Mouse (Mus musculus) MEL (cell line): Measurements from ENCODE around the gene Paqr5. TPM values are rescaled to one million over a fixed set of nuclear protein-coding genes. Genes with fewer than 3 reads are reported as not detected.

Experiments
- DNase-seq: peaks from one replicate; pipeline ENCODE4 v3.0.0; 2011; ENCODE audit warnings: low read depth, low spot score
- H3K27ac ChIP-seq: 2 replicates; pipeline ENCODE4 v1.5.1; 2012; ENCODE audit warnings: low read depth, mild to moderate bottlenecking, control low read depth, low read length, moderate library complexity; ENCODE audit not compliant: control insufficient read depth
- H3K27me3 ChIP-seq, 2 experiments: fragments of 150-350 bp in 1 of 2; sonication (generic) in 1 of 2; 2 replicates each; pipeline ENCODE4 v1.6.1; 2012; ENCODE audit warnings: low read length in 2 of 2, mild to moderate bottlenecking in 2 of 2, improper control_type of control experiment in 1 of 2, moderate library complexity in 1 of 2; ENCODE audit not compliant: insufficient read depth in 2 of 2, control insufficient read depth in 1 of 2
- H3K36me3 ChIP-seq, 2 experiments: 2 replicates each; pipeline ENCODE4 v1.6.1; 2012 to 2014; ENCODE audit warnings: low read length in 2 of 2, improper control_type of control experiment in 1 of 2, inconsistent platforms in 1 of 2, mild to moderate bottlenecking in 1 of 2; ENCODE audit not compliant: insufficient read depth in 2 of 2, control insufficient read depth in 1 of 2
- H3K4me1 ChIP-seq, 2 experiments: fragments of 150-350 bp in 1 of 2; sonication (generic) in 1 of 2; 2 replicates each; pipeline ENCODE4 v1.6.1; 2012; ENCODE audit warnings: low read length in 2 of 2, improper control_type of control experiment in 1 of 2, mild to moderate bottlenecking in 1 of 2; ENCODE audit not compliant: insufficient read depth in 2 of 2, control insufficient read depth in 1 of 2
- H3K4me3 ChIP-seq, 2 experiments: fragments of 150-350 bp in 1 of 2; sonication (generic) in 1 of 2; 2 replicates each; pipeline ENCODE4 v1.5.1; 2012; ENCODE audit warnings: low read depth in 2 of 2, low read length in 2 of 2, mild to moderate bottlenecking in 2 of 2, moderate library complexity in 2 of 2, control low read depth in 1 of 2, improper control_type of control experiment in 1 of 2; ENCODE audit not compliant: control insufficient read depth in 1 of 2, insufficient read depth in 1 of 2
- H3K79me2 ChIP-seq: 2 replicates; pipeline ENCODE4 v1.6.1; 2012; ENCODE audit warnings: mild to moderate bottlenecking, low read length, moderate library complexity; ENCODE audit not compliant: control insufficient read depth, poor library complexity, insufficient read depth
- H3K9ac ChIP-seq: 2 replicates; pipeline ENCODE4 v1.6.1; 2012; ENCODE audit warnings: low read depth, mild to moderate bottlenecking, control low read depth, low read length, moderate library complexity; ENCODE audit not compliant: control insufficient read depth, poor library complexity, severe bottlenecking
- H3K9me3 ChIP-seq: fragments of 150-350 bp; sonication (generic); replicated peaks from 2 replicates; pipeline ENCODE4 v1.6.1; 2012; ENCODE audit warnings: mild to moderate bottlenecking, low read length, improper control_type of control experiment, moderate library complexity; ENCODE audit not compliant: insufficient read depth
- BHLHE40 ChIP-seq: IDR thresholded peaks from 2 replicates; pipeline ENCODE4 v1.6.1; 2012; ENCODE audit warnings: low read depth, mild to moderate bottlenecking, inconsistent platforms, low read length, improper control_type of control experiment, borderline replicate concordance
- CHD1 ChIP-seq: IDR thresholded peaks from 2 replicates; pipeline ENCODE4 v1.6.1; 2012; ENCODE audit warnings: low read depth, mild to moderate bottlenecking, inconsistent platforms, low read length, improper control_type of control experiment
- CHD2 ChIP-seq: IDR thresholded peaks from 2 replicates; pipeline ENCODE4 v1.6.1; 2011; ENCODE audit warnings: low read length, improper control_type of control experiment
- CTCF ChIP-seq, 3 experiments: IDR thresholded peaks in 2 of 3; conservative IDR thresholded peaks in 1 of 3; 2 replicates each; pipeline ENCODE4 v1.5.1; 2011 to 2012; ENCODE audit warnings: low read length in 3 of 3, low read depth in 2 of 3, mild to moderate bottlenecking in 2 of 3, improper control_type of control experiment in 1 of 3, inconsistent platforms in 1 of 3, mixed read lengths in 1 of 3, moderate library complexity in 1 of 3; ENCODE audit not compliant: control insufficient read depth in 1 of 3, insufficient read depth in 1 of 3, poor library complexity in 1 of 3, severe bottlenecking in 1 of 3
- ETS1 ChIP-seq: IDR thresholded peaks from 2 replicates; pipeline ENCODE4 v1.6.1; 2012; ENCODE audit warnings: low read depth, mild to moderate bottlenecking, inconsistent platforms, low read length, improper control_type of control experiment, moderate library complexity
- GABPA ChIP-seq: IDR thresholded peaks from 2 replicates; pipeline ENCODE4 v1.6.1; 2012; ENCODE audit warnings: low read depth, mild to moderate bottlenecking, inconsistent platforms, low read length, improper control_type of control experiment, moderate library complexity
- HCFC1 ChIP-seq: IDR thresholded peaks from 2 replicates; pipeline ENCODE4 v1.6.1; 2012; ENCODE audit warnings: low read depth, mild to moderate bottlenecking, inconsistent platforms, low read length, improper control_type of control experiment, moderate library complexity
- JUND ChIP-seq: IDR thresholded peaks from 2 replicates; pipeline ENCODE4 v1.6.1; 2011; ENCODE audit warnings: low read depth, mild to moderate bottlenecking, improper control_type of control experiment, low read length
- MAX ChIP-seq: IDR thresholded peaks from 2 replicates; pipeline ENCODE4 v1.6.1; 2011; ENCODE audit warnings: low read length, improper control_type of control experiment
- MAZ ChIP-seq: IDR thresholded peaks from 2 replicates; pipeline ENCODE4 v1.6.1; 2012; ENCODE audit warnings: low read depth, mild to moderate bottlenecking, inconsistent platforms, low read length, improper control_type of control experiment
- MEF2A ChIP-seq: IDR thresholded peaks from 2 replicates; pipeline ENCODE4 v1.6.1; 2014; ENCODE audit warnings: low read depth, mild to moderate bottlenecking, inconsistent platforms, low read length, improper control_type of control experiment; ENCODE audit not compliant: poor library complexity, insufficient replicate concordance, severe bottlenecking; ENCODE audit errors: extremely low read depth
- MXI1 ChIP-seq: IDR thresholded peaks from 2 replicates; pipeline ENCODE4 v1.6.1; 2011; ENCODE audit warnings: mild to moderate bottlenecking, low read depth, low read length, improper control_type of control experiment
- MYB ChIP-seq: IDR thresholded peaks from 2 replicates; pipeline ENCODE4 v1.6.1; 2011; ENCODE audit warnings: mild to moderate bottlenecking, low read depth, low read length, improper control_type of control experiment
- MYC ChIP-seq: IDR thresholded peaks from 2 replicates; pipeline ENCODE4 v1.6.1; 2011; ENCODE audit warnings: low read depth, mild to moderate bottlenecking, low read length, improper control_type of control experiment, moderate library complexity
- NELFE ChIP-seq: IDR thresholded peaks from 2 replicates; pipeline ENCODE4 v1.6.1; 2011; ENCODE audit warnings: low read depth, low read length, improper control_type of control experiment
- NRF1 ChIP-seq: IDR thresholded peaks from 2 replicates; pipeline ENCODE4 v1.6.1; 2014; ENCODE audit warnings: low read depth, mild to moderate bottlenecking, inconsistent platforms, low read length, improper control_type of control experiment, moderate library complexity; ENCODE audit not compliant: poor library complexity, insufficient read depth, severe bottlenecking
- POLR2A ChIP-seq, 2 experiments: IDR thresholded peaks; 2 replicates each; pipeline ENCODE4 v1.6.1; 2011 to 2012; ENCODE audit warnings: low read length in 2 of 2, mild to moderate bottlenecking in 2 of 2, control low read depth in 1 of 2, improper control_type of control experiment in 1 of 2, low read depth in 1 of 2, moderate library complexity in 1 of 2; ENCODE audit not compliant: control insufficient read depth in 1 of 2, insufficient read depth in 1 of 2, poor library complexity in 1 of 2
- POLR2AphosphoS2 ChIP-seq: IDR thresholded peaks from 2 replicates; pipeline ENCODE4 v1.6.1; 2011; ENCODE audit warnings: low read length, improper control_type of control experiment
- POLR2AphosphoS5 ChIP-seq: IDR thresholded peaks from 2 replicates; pipeline ENCODE4 v1.6.1; 2012; ENCODE audit warnings: low read depth, borderline replicate concordance, mild to moderate bottlenecking, inconsistent platforms, low read length, moderate library complexity, mixed read lengths
- RAD21 ChIP-seq: IDR thresholded peaks from 2 replicates; pipeline ENCODE4 v1.6.1; 2011; ENCODE audit warnings: mild to moderate bottlenecking, low read depth, low read length, improper control_type of control experiment
- SIN3A ChIP-seq: IDR thresholded peaks from 2 replicates; pipeline ENCODE4 v1.6.1; 2012; ENCODE audit warnings: low read length, improper control_type of control experiment, inconsistent platforms
- TBP ChIP-seq: IDR thresholded peaks from 2 replicates; pipeline ENCODE4 v1.8.0; 2011; ENCODE audit warnings: low read depth, low read length, improper control_type of control experiment
- TCF12 ChIP-seq: IDR thresholded peaks from 2 replicates; pipeline ENCODE4 v1.6.1; 2014; ENCODE audit warnings: low read depth, mild to moderate bottlenecking, inconsistent platforms, low read length, improper control_type of control experiment, moderate library complexity
- USF2 ChIP-seq, 2 experiments: IDR thresholded peaks; 2 replicates each; pipeline ENCODE4 v1.6.1; 2011 to 2012; ENCODE audit warnings: improper control_type of control experiment in 2 of 2, low read length in 2 of 2, borderline replicate concordance in 1 of 2, inconsistent platforms in 1 of 2, low read depth in 1 of 2, mild to moderate bottlenecking in 1 of 2; ENCODE audit not compliant: insufficient read depth in 1 of 2
- ZKSCAN1 ChIP-seq: IDR thresholded peaks from 2 replicates; pipeline ENCODE4 v1.6.1; 2012; ENCODE audit warnings: low read depth, mild to moderate bottlenecking, inconsistent platforms, low read length, improper control_type of control experiment, moderate library complexity
- ZMIZ1 ChIP-seq: IDR thresholded peaks from 2 replicates; pipeline ENCODE4 v1.6.1; 2012; ENCODE audit warnings: low read depth, mild to moderate bottlenecking, inconsistent platforms, low read length, improper control_type of control experiment, moderate library complexity
- polyA plus RNA-seq, 2 experiments: library from polyadenylated mRNA; stranded (reverse) in 1 of 2; unstranded in 1 of 2; fragments of >175 nt in 1 of 2; fragments of >200 nt in 1 of 2; gene quantifications; 2 replicates each; pipeline versions ENCODE4 v1.2.1 to v1.2.4; 2012; ENCODE audit warnings: low replicate concordance in 2 of 2, low read depth in 1 of 2; ENCODE audit not compliant: insufficient read length in 2 of 2, insufficient read depth in 1 of 2, missing spikeins in 1 of 2
- total RNA-seq: library from RNA; depleted of rRNA; stranded (reverse); fragments of 300-350 nt; gene quantifications from 2 replicates; pipeline ENCODE4 v1.2.3, GENCODE M21; 2012

The Paqr5 gene
- total and polyA plus RNA-seq, 3 experiments, result 0.04 TPM; not detected in 2

GRCm38 (mm10) chr9:61990738-61991137 lies 35.9 kb downstream of the Paqr5 start:
- H3K4me3 ChIP-seq, result no peak overlapping the region
- no peak for TF ChIP-seq CTCF (IDR thresholded peaks at IDR 0.05 in 2 of 3, conservative IDR thresholded peaks at IDR 0.05 in 1 of 3; ENCODE audit: control insufficient read depth in 1 of 3, insufficient read depth in 1 of 3, low read depth in 2 of 3, low read length in 3 of 3, poor library complexity in 1 of 3, severe bottlenecking in 1 of 3)
- no peak for TF ChIP-seq ZKSCAN1
- TF ChIP-seq BHLHE40, result no peak
- no peak for TF ChIP-seq MYB
- no peak for TF ChIP-seq MXI1
- TF ChIP-seq GABPA, result no peak
- no peak for TF ChIP-seq ZMIZ1
- TF ChIP-seq POLR2A (IDR thresholded peaks at IDR 0.05; ENCODE audit: control insufficient read depth in 1 of 2, insufficient read depth in 1 of 2, low read depth in 1 of 2, low read length in 2 of 2, poor library complexity in 1 of 2), result no peak
- TF ChIP-seq JUND, result no peak
- no peak for TF ChIP-seq NELFE
- no peak for TF ChIP-seq HCFC1
- no peak for TF ChIP-seq CHD1
- no peak for TF ChIP-seq MAX
- no peak for TF ChIP-seq POLR2AphosphoS5
- no peak for DNase-seq
- no peak overlapping the region for H3K9ac ChIP-seq
- H3K9me3 ChIP-seq, result no peaks in the 10 kb centered on the region
- H3K27me3 ChIP-seq, result peaks cover 7 to 19% of the 10 kb centered on the region in 2 experiments
- H3K79me2 ChIP-seq, result no peaks in the 10 kb centered on the region
- no peaks in the 10 kb centered on the region for H3K36me3 ChIP-seq
- no peaks in the 10 kb centered on the region for H3K4me1 ChIP-seq
- no peak overlapping the region for H3K27ac ChIP-seq

DNA sequence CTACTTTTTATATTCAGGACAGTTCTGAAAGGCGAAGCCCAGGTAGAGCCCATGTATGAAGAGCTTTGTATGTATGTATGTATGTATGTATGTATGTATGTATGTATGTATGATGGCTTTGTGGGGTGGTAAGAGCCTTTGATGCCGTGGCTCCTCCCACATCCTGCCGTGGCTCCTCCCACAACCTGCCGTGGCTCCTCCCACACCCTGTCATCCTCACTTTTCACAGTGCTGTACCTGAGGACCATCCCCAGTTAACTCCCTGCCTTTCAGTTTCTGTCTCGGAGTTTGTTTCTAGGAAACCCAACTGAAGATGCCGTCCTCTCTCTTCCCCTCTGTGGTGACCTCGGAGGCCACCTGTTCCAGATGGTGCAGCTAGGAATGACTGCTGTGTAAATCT lies 40.6 kb downstream of the Paqr5 start:
- Histone ChIP-seq H3K4me1 (peaks cover 0 to 7% of the 10 kb centered on the region in 2 experiments; a peak in 2 of 4 replicates), H3K27me3 (peaks cover 4 to 6% of the 10 kb centered on the region in 2 experiments), H3K9me3 (no peaks in the 10 kb centered on the region), H3K4me3 (no peak overlapping the region), H3K79me2 (no peaks in the 10 kb centered on the region), H3K36me3 (no peaks in the 10 kb centered on the region), H3K27ac (no peak overlapping the region), H3K9ac (no peak overlapping the region)
- no peak for DNase-seq
- TF ChIP-seq MYC, result no peak
- TF ChIP-seq CTCF (IDR thresholded peaks at IDR 0.05 in 2 of 3, conservative IDR thresholded peaks at IDR 0.05 in 1 of 3; ENCODE audit: control insufficient read depth in 1 of 3, insufficient read depth in 1 of 3, low read depth in 2 of 3, low read length in 3 of 3, poor library complexity in 1 of 3, severe bottlenecking in 1 of 3), result no peak
- no peak for TF ChIP-seq POLR2A (IDR thresholded peaks at IDR 0.05; ENCODE audit: control insufficient read depth in 1 of 2, insufficient read depth in 1 of 2, low read depth in 1 of 2, low read length in 2 of 2, poor library complexity in 1 of 2)
- no peak for TF ChIP-seq ETS1
- no peak for TF ChIP-seq MYB
- TF ChIP-seq JUND, result no peak
- no peak for TF ChIP-seq USF2 (IDR thresholded peaks at IDR 0.05; ENCODE audit: borderline replicate concordance in 1 of 2, insufficient read depth in 1 of 2, low read depth in 1 of 2, low read length in 2 of 2)
- TF ChIP-seq POLR2AphosphoS2, result no peak
- no peak for TF ChIP-seq TBP
- TF ChIP-seq SIN3A, result no peak
- no peak for TF ChIP-seq TCF12
- no peak for TF ChIP-seq NRF1
- no peak for TF ChIP-seq CHD2
- TF ChIP-seq MEF2A, result no peak
- no peak for TF ChIP-seq MAZ
- no peak for TF ChIP-seq MAX
- TF ChIP-seq RAD21, result no peak
